Mouse (Mus musculus) bone marrow macrophage, adult 2 months (primary cell): Measurements from ENCODE around the gene Tmem132c. TPM values are rescaled to one million over a fixed set of nuclear protein-coding genes. Genes with fewer than 3 reads are reported as not detected.
A peak's percentile ranks its signal among the peaks of the same experiment; 100 is the strongest.

Experiments used
- H3K27ac ChIP-seq: 2 replicates; pipeline ENCODE4 v1.5.1; 2012; ENCODE audit warnings: low read depth, low read length; ENCODE audit not compliant: insufficient read depth
- H3K4me1 ChIP-seq: 2 replicates; pipeline ENCODE4 v1.6.1; 2012; ENCODE audit warnings: low read length; ENCODE audit not compliant: control insufficient read depth, insufficient read depth
- H3K4me3 ChIP-seq: 2 replicates; pipeline ENCODE4 v1.5.1; 2012; ENCODE audit warnings: mild to moderate bottlenecking, low read length, moderate library complexity; ENCODE audit not compliant: insufficient read depth
- CTCF ChIP-seq: IDR thresholded peaks from 2 replicates; pipeline ENCODE4 v1.5.1; 2012; ENCODE audit warnings: low read depth, mild to moderate bottlenecking, low read length, moderate library complexity
- POLR2A ChIP-seq: IDR thresholded peaks from 2 replicates; pipeline ENCODE4 v1.6.1; 2012; ENCODE audit warnings: mild to moderate bottlenecking, low read depth, low read length, borderline replicate concordance
- polyA plus RNA-seq: library from polyadenylated mRNA; stranded (reverse); fragments of >200 nt; gene quantifications from 2 replicates; pipeline ENCODE4 v1.2.4, GENCODE M21; 2012; ENCODE audit not compliant: missing spikeins, insufficient read depth, insufficient read length

Tmem132c gene
- polyA plus RNA-seq, 1 experiment: not detected

GRCm38 (mm10) chr5:127502838-127503237, 261.2 kb downstream of the Tmem132c start:
- no peak overlapping the region for H3K27ac ChIP-seq
- no peaks in the 10 kb centered on the region for H3K4me1 ChIP-seq
- no peak overlapping the region for H3K4me3 ChIP-seq
- TF ChIP-seq CTCF (no peak), POLR2A (no peak)

- H3K4me3 ChIP-seq: no peak overlapping the region
Observed at GRCm38 (mm10) chr5:127505697-127506096, 264.1 kb downstream of the Tmem132c start.

GRCm38 (mm10) chr5:127511653-127512052, 270.0 kb downstream of the Tmem132c start:
- Histone ChIP-seq H3K27ac (no peak overlapping the region), H3K4me3 (no peak overlapping the region)

More at GRCm38 (mm10) chr5:127505697-127506096, 264.1 kb downstream of the Tmem132c start:
- 0 out of 2 replicates have a peak, but pooled peaks have one; percentile 14 for TF ChIP-seq CTCF
- no peak for TF ChIP-seq POLR2A
- Histone ChIP-seq H3K27ac (no peak overlapping the region), H3K4me1 (no peaks in the 10 kb centered on the region)

GRCm38 (mm10) chr5:127515960-127516359, 274.4 kb downstream of the Tmem132c start:
- Histone ChIP-seq H3K27ac (no peak overlapping the region), H3K4me3 (no peak overlapping the region), H3K4me1 (no peaks in the 10 kb centered on the region)
- TF ChIP-seq POLR2A (no peak), CTCF (no peak)

More at GRCm38 (mm10) chr5:127511653-127512052, 270.0 kb downstream of the Tmem132c start:
- H3K4me1 ChIP-seq: no peaks in the 10 kb centered on the region
- TF ChIP-seq CTCF (no peak), POLR2A (no peak)

- TF ChIP-seq POLR2A (no peak), CTCF (peak; percentile 60)
- Histone ChIP-seq H3K27ac (no peak overlapping the region), H3K4me3 (no peak overlapping the region), H3K4me1 (no peaks in the 10 kb centered on the region)
Observed at GRCm38 (mm10) chr5:127522744-127523476, 281.3 kb downstream of the Tmem132c start.

GRCm38 (mm10) chr5:127527344-127527974, 285.9 kb downstream of the Tmem132c start:
- no peak for TF ChIP-seq CTCF
- no peak for TF ChIP-seq POLR2A
- H3K27ac ChIP-seq: no peak overlapping the region
- no peaks in the 10 kb centered on the region for H3K4me1 ChIP-seq
- H3K4me3 ChIP-seq: no peak overlapping the region

- no peaks in the 10 kb centered on the region for H3K4me1 ChIP-seq
- no peak overlapping the region for H3K27ac ChIP-seq
- TF ChIP-seq CTCF (no peak), POLR2A (no peak)
- H3K4me3 ChIP-seq: no peak overlapping the region
Observed at GRCm38 (mm10) chr5:127537508-127537907, 295.9 kb downstream of the Tmem132c start.

GRCm38 (mm10) chr5:127546585-127546991, 305.0 kb downstream of the Tmem132c start:
- Histone ChIP-seq H3K27ac (no peak overlapping the region), H3K4me1 (no peaks in the 10 kb centered on the region), H3K4me3 (no peak overlapping the region)
- TF ChIP-seq POLR2A (no peak), CTCF (no peak)

- no peaks in the 10 kb centered on the region for H3K4me1 ChIP-seq
- TF ChIP-seq POLR2A: no peak
- no peak for TF ChIP-seq CTCF
- no peak overlapping the region for H3K27ac ChIP-seq
- no peak overlapping the region for H3K4me3 ChIP-seq
Observed at GRCm38 (mm10) chr5:127548136-127548535, 306.5 kb downstream of the Tmem132c start.

- H3K27ac ChIP-seq: no peak overlapping the region
- TF ChIP-seq CTCF (no peak), POLR2A (no peak)
Observed at GRCm38 (mm10) chr5:127561086-127561485, 319.5 kb downstream of the Tmem132c start.

GRCm38 (mm10) chr5:127567165-127567741, 325.6 kb downstream of the Tmem132c start:
- H3K4me1 ChIP-seq: no peaks in the 10 kb centered on the region
- no peak for TF ChIP-seq CTCF
- no peak overlapping the region for H3K27ac ChIP-seq
- no peak overlapping the region for H3K4me3 ChIP-seq

More at GRCm38 (mm10) chr5:127561086-127561485, 319.5 kb downstream of the Tmem132c start:
- H3K4me3 ChIP-seq: no peak overlapping the region
- H3K4me1 ChIP-seq: no peaks in the 10 kb centered on the region
